Mouse (Mus musculus) lung, embryonic 14.5 days (tissue): ENCODE results near the gene Gm20517. TPM values are rescaled to one million over a fixed set of nuclear protein-coding genes. Genes with fewer than 3 reads are reported as not detected.
"Not testable (repeated sequence)": the region's sequence is repeated elsewhere in the genome, so short reads cannot be mapped to it uniquely, and the experiment has no call there.

ENCODE experiments used
- ATAC-seq: fragments of 200-750 bp; cut with Nextera tagmentation; 2 replicates; pipeline ENCODE4 v1.8.0; 2017; ENCODE audit warnings: mild to moderate bottlenecking, moderate TSS enrichment, moderate library complexity; ENCODE audit not compliant: insufficient read depth
- DNase-seq: peaks from one replicate; pipeline ENCODE4 v3.0.0-alpha.2; 2015
- H3K27ac ChIP-seq: fragments of 300-500 bp; sonication (generic); 2 replicates; pipeline ENCODE4 v1.5.1; 2014; ENCODE audit warnings: low read depth, mild to moderate bottlenecking, moderate library complexity
- H3K27me3 ChIP-seq: fragments of 300-500 bp; sonication (generic); 2 replicates; pipeline ENCODE4 v1.6.1; 2014; ENCODE audit warnings: low read length, control low read depth; ENCODE audit not compliant: insufficient read depth
- H3K36me3 ChIP-seq: fragments of 300-500 bp; sonication (generic); 2 replicates; pipeline ENCODE4 v1.6.1; 2014; ENCODE audit warnings: control low read depth; ENCODE audit not compliant: insufficient read depth
- H3K4me1 ChIP-seq: fragments of 300-500 bp; sonication (generic); 2 replicates; pipeline ENCODE4 v1.6.1; 2014; ENCODE audit warnings: antibody characterized with exemption, control low read depth; ENCODE audit not compliant: insufficient read depth
- H3K4me2 ChIP-seq: fragments of 300-500 bp; sonication (generic); 2 replicates; pipeline ENCODE4 v1.6.1; 2014; ENCODE audit warnings: mild to moderate bottlenecking
- H3K4me3 ChIP-seq: fragments of 300-500 bp; sonication (generic); 2 replicates; pipeline ENCODE4 v1.5.1; 2014; ENCODE audit warnings: low read depth, low read length
- H3K9ac ChIP-seq: fragments of 300-500 bp; sonication (generic); 2 replicates; pipeline ENCODE4 v1.6.1; 2014
- H3K9me3 ChIP-seq: fragments of 300-500 bp; sonication (generic); 2 replicates; pipeline ENCODE4 v1.6.1; 2016; ENCODE audit warnings: low read depth, low read length, control low read depth
- CTCF ChIP-seq: IDR thresholded peaks from 2 replicates; pipeline ENCODE4 v1.5.1; 2016; ENCODE audit warnings: antibody characterized with exemption, low read depth
- WGBS: fragments of 180-500 bp; shearing (Covaris S2); extraction: QIAGEN DNeasy Blood & Tissue Kit; methylation state at CpG from one replicate; pipeline ENCODE4 v1.1.7; 2014; 5-methylcytosine and 5-hydroxymethylcytosine counted together
- polyA plus RNA-seq: library from polyadenylated mRNA; unstranded; fragments of >200 nt; fragmentation: Nextera tagmentation; extraction: Ambion mirVana; gene quantifications from 2 replicates; pipeline ENCODE4 v1.2.1, GENCODE M21; 2014

Gene Gm20517
- polyA plus RNA-seq, 1 experiment from 2014 or later: 0.74 TPM

DNA sequence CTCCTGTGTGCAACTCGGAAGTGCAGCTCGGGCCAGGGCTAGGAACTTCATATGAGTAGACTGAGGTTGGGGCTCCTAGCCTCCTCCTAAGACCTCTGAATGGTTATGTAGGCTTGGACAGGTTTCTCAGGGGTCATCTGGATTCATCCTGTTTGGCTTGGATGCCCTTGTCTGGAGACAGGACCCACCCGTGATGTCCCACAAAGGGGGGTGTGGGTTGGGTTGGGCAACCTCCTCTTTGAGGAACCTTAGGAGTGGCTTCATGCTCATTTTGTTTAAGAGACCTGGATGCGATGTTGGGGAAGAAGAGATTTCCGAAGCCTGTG is 14.6 kb upstream of the Gm20517 start:
- peaks cover 66% of the 10 kb centered on the region for H3K36me3 ChIP-seq
- no peaks in the 10 kb centered on the region for H3K27me3 ChIP-seq
- H3K9ac ChIP-seq: peak overlapping the region; percentile 89; the same call in 1 of the 2 replicates
- peak overlapping the region; percentile 98 for H3K27ac ChIP-seq
- H3K4me3 ChIP-seq: peak overlapping the region; percentile 71
- peak; percentile 6 for DNase-seq
- ATAC-seq: no peak
- H3K4me2 ChIP-seq: peak overlapping the region; percentile 99
- peaks cover 17% of the 10 kb centered on the region for H3K4me1 ChIP-seq
- no peak for TF ChIP-seq CTCF
- no peaks in the 10 kb centered on the region for H3K9me3 ChIP-seq
- 56% methylated on average over 5 of the region's 5 CpGs for WGBS

DNA sequence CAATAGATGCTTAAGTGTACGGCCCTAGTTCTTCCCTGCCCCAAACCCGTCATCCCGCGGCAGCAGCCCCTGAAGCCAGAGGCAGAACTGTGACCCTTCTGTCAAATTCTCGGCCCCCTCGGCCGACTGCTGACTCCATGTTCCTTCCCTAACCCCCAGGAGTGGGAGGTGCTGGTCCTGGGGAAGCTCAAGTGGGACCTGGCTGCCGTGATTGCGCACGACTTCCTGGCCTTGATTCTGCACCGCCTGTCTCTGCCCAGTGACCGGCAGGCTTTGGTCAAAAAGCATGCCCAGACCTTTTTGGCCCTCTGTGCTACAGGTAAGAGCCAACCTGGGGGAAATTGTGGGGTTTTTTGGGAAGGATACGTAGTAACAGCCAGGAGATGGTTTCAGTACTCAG is 14.1 kb upstream of the Gm20517 start:
- 51% methylated on average over 13 of the region's 13 CpGs for WGBS
- Histone ChIP-seq H3K36me3 (peaks cover 70% of the 10 kb centered on the region), H3K4me1 (peaks cover 17% of the 10 kb centered on the region)

DNA sequence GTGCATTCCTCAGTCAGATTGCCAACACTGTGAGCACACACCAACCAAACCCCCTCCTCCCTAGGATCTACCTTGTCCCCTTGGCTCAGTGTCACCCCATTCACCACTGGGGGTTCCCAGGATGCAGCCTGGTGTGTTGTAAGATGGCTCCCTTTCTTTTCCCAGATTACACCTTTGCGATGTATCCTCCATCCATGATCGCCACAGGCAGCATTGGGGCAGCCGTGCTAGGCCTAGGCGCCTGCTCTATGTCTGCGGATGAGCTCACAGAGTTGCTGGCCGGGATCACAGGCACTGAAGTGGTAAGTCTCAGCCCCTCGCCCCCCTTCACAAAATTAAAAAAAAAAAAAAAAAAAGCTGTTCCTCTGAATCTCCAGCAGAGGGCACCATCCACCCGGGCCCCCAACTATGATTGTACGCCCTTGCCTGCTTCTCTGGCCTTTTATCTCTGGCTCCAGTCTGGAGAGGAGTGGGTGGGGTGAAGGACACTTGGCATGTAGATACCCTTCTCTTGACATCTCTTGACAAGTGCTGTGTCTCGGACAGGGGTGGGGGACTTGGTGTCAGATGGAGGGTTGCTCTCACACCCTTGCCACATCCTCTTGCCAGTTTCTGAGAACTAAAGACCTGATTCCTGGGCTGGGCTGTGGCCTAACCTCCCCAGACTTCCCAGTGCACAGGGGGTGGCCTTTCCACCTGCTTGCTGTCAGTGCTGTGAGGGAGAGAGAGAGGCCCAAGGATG is 13.4 kb upstream of the Gm20517 start:
- DNase-seq (peak; percentile 59), ATAC-seq (no peak)
- no peaks in the 10 kb centered on the region for H3K9me3 ChIP-seq
- no peak overlapping the region for H3K9ac ChIP-seq
- no peak overlapping the region for H3K4me3 ChIP-seq
- H3K4me1 ChIP-seq: peaks cover 13% of the 10 kb centered on the region
- H3K27ac ChIP-seq: peak overlapping the region; percentile 98
- 20% methylated on average over 10 of the region's 10 CpGs for WGBS
- peak; percentile 80 for TF ChIP-seq CTCF
- no peaks in the 10 kb centered on the region for H3K27me3 ChIP-seq
- peaks cover 78% of the 10 kb centered on the region for H3K36me3 ChIP-seq
- peak overlapping the region; percentile 99 for H3K4me2 ChIP-seq

More for the DNA sequence above, 14.1 kb upstream of the Gm20517 start:
- H3K27ac ChIP-seq: peak overlapping the region; percentile 98
- H3K4me2 ChIP-seq: peak overlapping the region; percentile 99
- no peaks in the 10 kb centered on the region for H3K9me3 ChIP-seq
- DNase-seq: no peak
- H3K4me3 ChIP-seq: 0 out of 2 replicates have a peak overlapping the region, but pooled peaks have one; percentile 71
- peak overlapping the region; percentile 0; the same call in 1 of the 2 replicates for H3K9ac ChIP-seq
- TF ChIP-seq CTCF: no peak
- ATAC-seq: no peak
- H3K27me3 ChIP-seq: no peaks in the 10 kb centered on the region

DNA sequence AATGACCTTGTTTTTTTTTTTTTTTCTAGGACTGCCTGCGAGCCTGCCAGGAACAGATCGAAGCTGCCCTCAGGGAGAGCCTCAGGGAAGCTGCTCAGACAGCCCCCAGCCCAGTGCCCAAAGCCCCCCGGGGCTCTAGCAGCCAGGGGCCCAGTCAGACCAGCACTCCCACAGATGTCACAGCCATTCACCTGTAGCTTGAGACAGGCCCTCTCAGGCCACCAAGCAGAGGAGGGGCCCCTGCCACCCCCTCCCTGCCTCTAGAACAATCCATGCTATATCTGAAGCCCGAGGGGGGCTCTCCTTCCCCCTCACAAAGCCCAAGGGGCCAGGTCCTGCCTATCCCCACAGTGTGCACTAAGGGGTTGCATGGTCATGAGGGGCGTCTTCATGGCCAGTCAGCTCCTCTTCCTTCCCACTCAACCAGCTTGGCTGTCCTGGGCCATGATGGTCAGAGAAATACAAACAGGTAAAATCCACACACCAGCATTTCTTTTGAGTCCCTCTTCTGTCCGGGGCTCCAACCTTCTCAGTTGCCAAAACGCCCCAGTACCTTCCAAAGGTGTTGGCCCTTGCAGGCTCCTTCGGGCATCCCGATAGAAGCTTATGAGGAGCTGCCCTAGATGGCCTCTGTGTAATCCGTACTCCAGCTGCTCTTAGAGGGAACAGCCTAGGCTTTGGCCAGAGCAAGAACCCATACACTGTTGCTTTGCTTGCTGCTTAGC is 12.6 kb upstream of the Gm20517 start:
- Histone ChIP-seq H3K36me3 (peaks cover 82% of the 10 kb centered on the region), H3K4me1 (peaks cover 13% of the 10 kb centered on the region), H3K27ac (peak overlapping the region; percentile 16; the same call in 1 of the 2 replicates)
- not testable (repeated sequence) for DNase-seq, H3K27me3 ChIP-seq, H3K9me3 ChIP-seq, H3K4me2 ChIP-seq, H3K4me3 ChIP-seq, ATAC-seq, H3K9ac ChIP-seq
- 81% methylated on average over 10 of the region's 10 CpGs for WGBS

DNA sequence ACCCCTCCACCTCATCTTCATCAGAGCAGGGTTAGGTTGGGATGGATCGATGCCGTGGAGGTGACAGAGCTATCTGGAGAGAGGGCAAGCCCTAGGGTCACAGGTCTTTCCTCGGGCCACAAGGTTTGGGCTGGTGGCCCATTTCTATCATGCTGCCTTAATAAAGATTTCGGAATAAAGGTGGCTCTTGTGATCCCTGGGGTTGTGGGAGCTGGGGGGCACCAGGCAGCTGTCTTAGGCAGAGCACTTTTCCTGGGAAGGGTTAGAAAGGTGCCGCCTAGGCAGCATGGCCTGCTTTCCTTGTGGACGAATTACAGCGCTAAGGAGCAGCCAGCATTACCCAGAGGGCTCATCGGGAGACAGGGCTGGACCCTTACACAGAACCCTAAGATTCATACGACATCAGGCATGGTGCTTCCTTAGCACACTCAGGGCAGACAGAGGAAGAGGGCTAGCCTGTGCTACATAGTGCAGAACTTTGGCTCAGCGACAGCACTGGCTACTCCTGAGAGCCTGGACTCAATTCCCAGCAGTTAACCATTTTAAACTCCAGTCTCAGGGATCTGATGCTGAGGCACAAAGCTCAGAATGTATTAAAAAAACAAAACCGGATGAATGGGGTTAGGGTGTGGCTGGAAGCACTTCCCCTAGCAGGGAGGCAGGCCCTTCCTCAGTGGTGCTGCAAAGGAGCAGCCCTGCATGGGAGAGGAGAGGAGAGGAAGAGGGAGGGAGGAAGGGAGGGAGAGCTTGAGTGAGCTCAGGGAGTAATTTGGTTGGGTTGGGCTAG is 11.7 kb upstream of the Gm20517 start:
- peak overlapping the region; percentile 43; the same call in 1 of the 2 replicates for H3K27ac ChIP-seq
- peak; percentile 48 for DNase-seq
- peaks cover 91% of the 10 kb centered on the region for H3K36me3 ChIP-seq
- H3K9ac ChIP-seq: no peak overlapping the region
- TF ChIP-seq CTCF: no peak
- no peaks in the 10 kb centered on the region for H3K9me3 ChIP-seq
- H3K27me3 ChIP-seq: no peaks in the 10 kb centered on the region
- WGBS: 64% methylated on average over 11 of the region's 11 CpGs
- H3K4me1 ChIP-seq: peaks cover 13% of the 10 kb centered on the region
- ATAC-seq: no peak
- H3K4me3 ChIP-seq: no peak overlapping the region
- no peak overlapping the region for H3K4me2 ChIP-seq

- Histone ChIP-seq H3K27ac (no peak overlapping the region; the same call in 1 of the 2 replicates), H3K4me3 (no peak overlapping the region), H3K9me3 (no peaks in the 10 kb centered on the region), H3K36me3 (peaks cover 93% of the 10 kb centered on the region), H3K9ac (no peak overlapping the region), H3K27me3 (no peaks in the 10 kb centered on the region), H3K4me2 (no peak overlapping the region), H3K4me1 (peaks cover 11% of the 10 kb centered on the region)
- DNase-seq (no peak), ATAC-seq (no peak)
- WGBS: 77% methylated on average over 13 of the region's 13 CpGs
- no peak for TF ChIP-seq CTCF
These were observed 10.6 kb upstream of the Gm20517 start for GRCm38 (mm10) chr17:47600601-47601388.
